Mouse (Mus musculus): ENCODE results near the gene Pafah1b2.

DNA sequence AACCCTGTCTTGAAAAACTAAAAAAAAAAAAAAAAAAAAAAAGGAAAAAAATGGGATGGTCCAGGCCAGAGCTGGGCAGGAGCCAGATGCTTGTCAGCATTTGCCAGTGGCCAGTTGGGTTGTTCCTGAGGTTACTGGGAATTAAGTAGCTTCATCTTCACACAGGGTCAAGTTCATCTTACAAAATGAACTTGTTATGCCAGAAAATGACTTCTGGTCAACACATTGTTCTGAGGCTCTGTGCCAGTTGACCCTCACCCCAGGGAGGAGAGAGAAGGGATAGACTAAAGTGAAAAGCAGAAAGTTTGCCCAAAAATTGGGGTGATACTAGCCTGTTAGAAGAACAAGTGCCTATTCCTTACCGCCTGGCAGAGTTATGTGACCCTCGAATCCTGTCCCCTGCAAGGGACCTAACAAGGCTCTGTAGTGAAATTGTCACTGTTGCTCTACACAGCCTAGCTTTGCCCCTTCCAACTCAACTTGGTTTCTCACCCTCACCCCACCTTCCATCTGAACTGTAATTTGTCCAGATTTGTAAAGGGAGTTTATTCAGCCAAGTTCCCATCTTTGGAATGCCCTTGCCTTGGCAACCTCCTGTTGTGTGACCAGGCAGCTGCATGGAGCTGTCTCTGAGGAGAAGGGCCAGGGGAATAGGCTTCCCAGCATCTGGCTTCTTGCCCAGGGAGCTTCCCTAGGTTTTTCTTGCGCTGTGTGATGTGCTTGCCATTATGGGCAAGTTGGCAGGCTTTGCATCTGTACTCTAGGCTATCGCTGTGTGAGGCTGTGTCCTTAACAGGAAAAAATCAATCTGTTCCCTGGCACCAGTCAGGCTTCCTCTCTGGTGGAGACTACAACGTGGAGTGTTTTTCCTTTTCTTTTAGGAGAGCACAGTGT lies 95.2 kb downstream of the Pafah1b2 start:
- TF ChIP-seq CTCF (IDR thresholded peaks at IDR 0.05; ENCODE audit: low read depth, low read length), result no peak
- no peak for TF ChIP-seq EP300 (IDR thresholded peaks at IDR 0.05; ENCODE audit: insufficient read depth, low read depth, low read length)
